Mouse (Mus musculus) frontal cortex, adult (tissue): ENCODE data around the gene Mipol1.
"Not testable (repeated sequence)": the region's sequence is repeated elsewhere in the genome, so short reads cannot be mapped to it uniquely, and the experiment has no call there.

ENCODE experiments used
- ATAC-seq: cut with Nextera tagmentation; 2 replicates; pipeline ENCODE4 v1.9.2; 2017; ENCODE audit warnings: mild to moderate bottlenecking, moderate library complexity, mixed read lengths; ENCODE audit not compliant: low TSS enrichment

Gene Mipol1

DNA sequence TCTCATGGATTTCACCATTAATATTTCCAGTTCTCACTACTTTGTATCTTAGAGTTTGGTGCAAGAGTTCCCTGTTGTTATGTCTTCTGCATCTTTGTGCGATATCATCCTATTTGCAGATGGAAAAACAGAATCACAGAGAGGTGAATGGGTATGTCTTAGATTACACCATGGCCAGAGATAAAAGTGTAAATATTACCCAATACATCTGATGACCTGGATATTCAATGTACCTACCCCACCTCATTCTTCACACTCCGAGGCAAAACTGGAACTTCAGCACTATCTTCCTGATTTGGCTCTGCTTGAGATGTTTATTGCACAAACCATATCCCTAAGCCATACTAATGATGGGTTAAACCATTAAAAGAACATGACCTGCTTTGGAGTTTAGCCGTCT, 198.0 kb downstream of the Mipol1 start:
- ATAC-seq: no peak

DNA sequence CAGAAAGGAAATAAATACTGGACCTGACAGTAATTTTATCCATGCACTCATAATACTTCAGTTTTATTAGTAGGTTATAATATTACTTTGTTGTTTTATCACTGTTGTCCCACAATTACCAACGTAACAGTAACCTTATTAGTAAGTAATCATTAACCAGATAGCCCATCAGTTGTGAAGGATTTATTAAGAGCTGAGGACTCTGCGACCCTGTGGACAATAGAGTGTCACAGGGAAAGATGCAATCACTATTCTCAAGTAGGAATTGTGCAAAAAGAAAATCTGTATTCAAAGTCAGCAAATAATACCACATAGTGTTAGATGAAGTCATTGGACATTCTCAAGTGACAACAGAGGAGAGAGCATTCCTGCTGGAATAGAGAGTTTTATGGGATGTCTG, 198.5 kb downstream of the Mipol1 start:
- ATAC-seq: no peak

DNA sequence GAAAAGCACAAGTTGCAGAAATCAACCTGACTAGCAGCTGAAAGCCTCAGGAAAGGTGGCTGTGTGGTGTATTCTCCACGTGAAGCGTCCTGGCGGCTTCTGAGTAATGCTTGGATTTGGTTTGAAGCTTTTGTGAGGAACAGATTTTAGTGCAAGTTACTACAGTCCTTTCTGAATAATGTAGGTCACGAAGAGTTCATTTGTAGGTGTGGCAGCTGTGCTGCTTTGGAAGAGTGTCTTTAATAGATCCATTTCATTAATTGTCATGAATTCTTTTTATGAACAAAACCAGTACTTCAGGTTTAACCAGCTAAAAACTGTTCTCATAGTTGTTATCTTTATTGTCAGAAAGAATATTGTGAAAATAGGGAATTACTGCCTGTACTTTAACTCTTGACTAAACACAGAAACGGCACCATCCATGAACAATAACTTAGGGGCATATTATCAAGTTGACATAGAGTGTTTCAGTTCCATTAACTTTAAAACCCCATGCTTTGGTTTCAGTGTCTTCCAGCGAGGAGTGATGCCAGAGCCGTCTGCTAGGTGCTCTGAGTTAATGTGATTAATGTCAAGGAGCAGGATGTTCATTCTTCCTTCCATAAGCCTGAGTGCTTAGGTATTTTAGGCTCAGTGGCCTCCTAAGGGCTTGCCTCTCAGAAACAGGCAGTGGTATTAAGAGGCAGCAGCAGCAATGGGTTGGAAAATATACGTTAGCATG, 206.9 kb downstream of the Mipol1 start:
- ATAC-seq: not testable (repeated sequence)

DNA sequence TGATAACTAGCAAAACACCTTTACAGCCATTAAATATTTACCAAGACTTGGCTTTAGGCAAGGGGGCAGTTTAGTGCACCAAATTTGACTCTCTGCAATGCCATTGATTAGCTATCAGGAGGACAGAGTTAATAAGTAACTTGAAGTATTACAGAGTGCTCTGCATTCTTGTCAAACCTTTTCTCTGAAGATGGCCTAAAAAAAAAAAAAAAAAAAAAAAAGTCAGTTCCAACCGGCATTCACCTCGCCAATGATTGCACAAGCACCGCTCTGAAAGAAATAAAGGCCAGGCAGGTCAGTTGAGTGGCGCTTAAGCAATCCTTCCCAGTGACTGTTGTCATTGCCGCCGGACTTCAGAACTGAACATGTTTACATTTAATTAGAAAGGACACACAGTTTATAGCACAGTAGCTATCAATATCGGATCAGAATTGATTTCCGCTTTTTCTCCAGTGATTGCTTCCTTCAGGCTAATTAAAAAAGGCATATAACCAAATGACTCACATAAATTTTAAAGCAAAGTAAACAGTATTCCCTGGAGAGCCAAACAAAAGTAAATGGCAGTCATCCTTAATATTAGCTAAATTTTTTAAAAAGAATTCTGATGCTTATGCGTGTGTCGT, 214.2 kb downstream of the Mipol1 start:
- no peak for ATAC-seq

DNA sequence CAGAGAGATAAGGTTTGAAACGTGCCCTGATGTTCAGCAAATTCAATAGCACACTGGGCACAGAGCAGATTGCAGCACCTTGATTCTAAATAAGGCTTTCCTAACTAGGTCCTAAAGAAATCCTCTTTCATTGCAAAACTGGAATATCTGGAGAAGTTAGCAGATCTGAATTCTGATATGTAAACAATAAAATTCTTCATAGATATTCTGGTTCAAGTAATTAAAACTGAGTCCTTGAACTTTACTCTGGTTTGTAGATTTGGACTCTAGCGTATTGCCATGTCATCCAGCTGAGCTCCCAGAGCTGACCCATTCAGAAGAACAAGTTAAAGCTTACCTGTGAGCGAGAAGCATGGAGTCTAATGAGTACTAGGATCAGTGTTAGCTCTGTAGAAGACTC, 217.1 kb downstream of the Mipol1 start:
- ATAC-seq: no peak

DNA sequence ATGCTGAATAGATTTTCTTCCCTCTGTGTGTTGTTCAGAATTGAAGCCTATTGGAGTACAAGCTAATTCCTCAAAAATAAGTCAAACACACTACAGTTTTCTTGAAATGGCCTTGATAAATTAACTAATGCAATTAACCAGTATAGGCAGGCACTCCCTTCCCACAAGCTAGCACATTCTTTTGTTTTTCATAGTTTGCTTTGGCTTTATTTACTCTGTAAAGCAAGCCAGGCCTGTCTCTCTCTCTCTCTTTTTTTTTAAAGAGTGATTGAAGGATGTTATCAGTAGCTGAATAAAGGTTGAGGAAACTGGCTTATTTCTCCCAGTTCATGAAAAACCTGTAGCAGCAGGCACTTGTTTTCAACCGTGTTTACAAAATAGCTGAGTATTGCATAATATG, 219.1 kb downstream of the Mipol1 start:
- no peak for ATAC-seq

DNA sequence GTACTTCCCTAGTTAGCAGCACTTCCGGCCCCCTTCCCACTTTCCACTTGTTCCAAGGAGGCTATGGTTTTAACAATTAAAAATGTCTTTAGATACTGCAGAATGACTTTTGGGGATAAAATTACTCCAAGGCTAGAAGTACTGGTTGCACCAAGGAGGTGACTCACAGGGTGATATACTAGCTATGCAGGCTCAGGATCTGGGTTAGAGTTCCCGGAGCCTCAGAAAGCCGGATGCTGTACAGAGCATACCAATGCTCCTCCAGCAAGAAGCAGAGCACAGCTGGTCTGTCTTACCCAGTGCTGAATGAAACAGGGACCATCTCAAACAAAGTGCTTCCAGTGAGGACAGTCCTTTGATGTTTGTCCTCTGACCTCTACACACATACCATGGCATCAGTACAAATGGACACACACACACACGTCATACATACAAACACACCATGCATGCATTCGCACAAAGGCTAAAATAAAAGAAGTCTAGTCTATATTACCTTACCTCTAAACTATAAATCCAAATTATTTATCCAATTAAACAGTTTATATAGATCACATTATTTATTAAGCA, 219.9 kb downstream of the Mipol1 start:
- ATAC-seq: no peak

DNA sequence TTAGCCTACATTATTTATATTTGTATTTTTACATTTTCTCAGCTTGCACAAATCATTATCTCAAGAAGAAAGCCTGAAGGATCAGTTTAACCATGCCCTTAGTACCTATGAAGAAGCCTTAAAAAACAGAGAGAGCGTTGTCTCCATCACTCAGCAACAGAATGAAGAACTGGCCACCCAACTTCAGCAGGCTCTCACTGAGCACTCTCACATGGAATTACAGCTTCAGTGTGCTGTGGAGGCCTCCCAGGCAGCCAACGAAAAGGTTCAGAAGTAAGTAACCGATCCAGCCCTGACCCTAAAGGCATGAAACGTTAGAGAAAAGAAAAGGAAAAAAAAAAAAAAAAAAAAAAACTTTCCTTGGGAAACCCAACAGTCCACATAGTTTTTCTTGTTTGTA, 226.7 kb downstream of the Mipol1 start:
- no peak for ATAC-seq

DNA sequence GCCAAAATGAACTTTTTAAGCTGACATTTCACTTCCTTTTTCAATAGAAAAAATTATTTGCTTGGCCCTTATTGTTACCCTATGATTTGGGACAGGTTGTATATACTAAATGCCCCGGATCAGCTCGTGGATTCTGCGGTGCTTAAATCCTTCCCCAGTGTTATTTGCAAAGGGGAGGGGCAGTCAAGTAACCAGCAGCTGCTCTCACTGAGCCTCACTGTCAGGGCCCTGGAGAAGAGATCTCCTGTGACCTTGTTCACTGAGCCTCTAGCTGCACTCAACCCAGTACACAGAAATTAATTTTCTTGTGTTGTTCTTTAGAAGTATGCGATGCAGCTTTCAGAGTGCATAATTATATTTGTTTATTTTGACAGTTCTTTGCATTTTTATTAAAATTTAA, 227.1 kb downstream of the Mipol1 start:
- ATAC-seq: no peak

DNA sequence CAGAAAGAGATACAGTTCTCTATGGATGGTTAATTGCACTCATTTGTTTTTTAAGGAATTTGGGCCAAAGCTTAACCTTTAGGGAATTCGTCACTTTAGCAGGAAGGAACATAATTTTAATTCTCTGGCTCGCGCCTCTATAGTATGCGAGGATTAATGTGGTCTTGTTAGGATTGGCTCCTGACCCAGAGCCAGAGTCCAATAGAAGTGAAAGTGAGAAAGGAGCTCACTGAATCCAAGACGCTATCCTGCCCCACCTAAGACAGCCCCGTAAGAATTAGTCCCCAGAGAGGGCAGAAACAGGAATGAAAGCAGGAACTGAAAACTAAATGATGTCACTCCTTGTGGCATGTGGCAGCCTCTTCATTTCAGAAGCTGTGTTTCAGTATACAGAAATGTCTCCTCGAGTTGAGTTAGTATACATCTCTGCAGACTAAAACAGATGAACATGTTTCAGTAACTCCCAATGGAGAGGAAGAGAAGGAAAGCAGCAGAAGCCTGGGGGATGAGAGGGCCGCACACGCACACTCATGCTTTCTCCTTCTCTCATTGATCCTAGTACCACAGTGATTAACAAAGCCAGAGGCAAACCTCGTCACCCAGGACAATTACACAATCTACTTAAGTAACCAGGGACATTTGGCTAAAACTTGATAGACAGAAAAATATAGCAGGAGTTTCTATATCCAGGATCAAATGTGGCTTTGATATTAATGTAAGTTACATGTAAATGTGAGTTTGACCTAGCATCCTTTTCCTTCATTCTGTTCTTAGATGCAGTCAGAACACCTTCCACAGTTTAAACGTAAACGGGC, 234.5 kb downstream of the Mipol1 start:
- ATAC-seq: no peak

DNA sequence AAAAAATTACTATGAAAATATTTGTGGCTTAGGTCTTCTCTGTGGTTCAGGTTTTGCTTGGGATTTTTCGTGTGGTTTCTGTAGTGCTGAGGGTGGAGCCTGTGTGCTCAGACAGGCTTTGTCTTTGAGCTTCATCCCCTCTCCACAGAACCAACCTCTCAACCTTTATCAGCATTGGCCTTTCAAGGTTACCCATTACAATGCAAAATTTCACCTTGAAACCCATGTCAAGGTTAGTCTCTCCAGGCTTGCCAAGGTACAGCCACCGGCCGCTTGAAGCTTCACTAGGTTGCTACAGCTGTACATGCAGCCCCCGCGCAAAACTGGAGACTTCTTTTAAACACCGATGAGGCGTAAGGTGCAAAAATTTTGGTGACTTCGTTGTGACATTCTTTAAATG, 241.6 kb downstream of the Mipol1 start:
- ATAC-seq: no peak

DNA sequence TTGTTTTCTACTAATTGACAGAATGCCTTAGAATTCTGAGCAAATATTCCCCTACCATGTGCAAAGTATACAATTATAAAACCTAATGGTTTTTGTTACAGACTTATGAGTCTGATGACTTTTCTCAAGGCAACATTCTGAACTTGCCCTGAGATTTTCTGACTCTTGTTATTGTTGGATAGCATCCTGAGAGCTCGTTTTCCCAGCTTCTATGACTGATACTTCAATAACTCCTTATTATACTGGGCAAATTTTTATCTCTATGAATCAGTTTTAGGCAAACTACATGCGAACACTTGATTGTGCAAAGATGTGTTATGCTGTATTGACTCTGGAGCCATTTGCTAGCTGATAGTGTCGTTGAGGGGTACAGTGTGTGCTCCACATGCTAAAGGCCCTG, 246.6 kb downstream of the Mipol1 start:
- ATAC-seq: no peak

DNA sequence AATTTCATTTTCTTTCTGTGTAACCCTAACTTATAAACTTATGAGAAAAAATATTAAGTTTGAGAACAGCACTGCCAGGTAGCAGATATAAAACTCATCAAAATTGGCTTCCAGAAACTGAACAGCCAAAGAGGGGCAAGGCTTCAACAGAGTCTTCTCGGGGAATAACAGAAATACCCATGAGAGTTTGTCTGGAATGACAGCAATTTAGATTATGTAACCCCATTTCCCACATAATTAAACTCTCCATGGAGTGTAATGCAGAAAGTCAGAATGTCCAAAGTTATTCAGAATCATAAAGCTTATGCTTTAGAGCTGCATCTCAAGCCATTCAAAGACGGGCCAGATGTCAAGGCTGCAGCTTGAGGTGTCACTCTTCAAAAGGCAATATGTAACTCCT, 251.6 kb downstream of the Mipol1 start:
- ATAC-seq: no peak

DNA sequence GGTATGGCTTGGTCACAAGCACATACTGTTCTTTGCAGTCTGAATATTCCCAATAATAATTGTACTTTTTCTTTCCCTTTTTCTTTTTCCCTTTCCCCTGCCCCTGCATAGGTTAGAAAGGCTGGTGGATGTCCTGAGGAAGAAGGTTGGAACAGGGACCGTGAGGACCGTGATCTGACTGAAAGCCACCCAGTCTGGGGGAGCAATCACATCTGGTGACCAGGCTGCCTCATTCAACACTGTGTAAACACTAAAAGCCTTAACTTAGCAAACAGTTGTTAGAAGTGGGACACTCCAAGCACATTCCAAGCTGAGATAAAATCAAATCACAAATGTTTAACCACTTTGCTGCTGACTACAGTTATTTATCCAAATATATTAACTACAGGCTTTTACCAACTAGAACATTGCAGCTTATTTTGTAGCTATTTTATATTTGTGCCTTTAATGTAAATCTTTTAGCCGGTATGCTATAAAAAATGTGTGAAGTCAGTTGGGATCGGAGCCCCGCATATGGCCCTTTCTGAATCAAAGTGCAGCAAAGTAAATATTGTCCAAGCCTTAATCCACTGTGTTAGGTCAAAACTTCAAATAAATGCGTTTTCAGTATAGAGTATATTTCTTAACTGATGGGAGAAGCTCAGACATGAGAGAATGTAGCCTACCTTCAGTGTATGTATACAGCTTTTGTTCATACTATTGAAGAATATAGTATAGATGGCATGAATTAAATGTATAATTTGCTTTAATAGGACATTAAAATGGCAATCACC, 266.3 kb downstream of the Mipol1 start:
- ATAC-seq: no peak

DNA sequence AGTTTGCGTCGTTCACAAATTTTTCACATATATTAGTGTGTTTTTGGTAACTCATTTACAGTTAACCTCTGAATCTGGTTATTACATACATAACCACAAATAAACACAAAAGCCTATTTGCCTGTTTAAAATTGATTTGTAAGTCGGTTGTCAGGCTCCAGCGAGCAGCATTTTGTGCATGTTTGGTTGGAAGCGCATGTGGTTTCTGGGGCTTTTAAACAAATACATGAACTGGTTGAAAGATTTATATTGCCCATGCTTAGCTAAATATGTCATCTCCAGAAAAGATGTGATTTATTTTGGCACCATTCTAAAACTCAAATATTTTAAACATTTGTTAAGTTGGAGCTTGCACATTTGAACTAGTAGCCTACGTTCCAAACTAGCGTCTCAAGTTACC, 270.0 kb downstream of the Mipol1 start:
- no peak for ATAC-seq

DNA sequence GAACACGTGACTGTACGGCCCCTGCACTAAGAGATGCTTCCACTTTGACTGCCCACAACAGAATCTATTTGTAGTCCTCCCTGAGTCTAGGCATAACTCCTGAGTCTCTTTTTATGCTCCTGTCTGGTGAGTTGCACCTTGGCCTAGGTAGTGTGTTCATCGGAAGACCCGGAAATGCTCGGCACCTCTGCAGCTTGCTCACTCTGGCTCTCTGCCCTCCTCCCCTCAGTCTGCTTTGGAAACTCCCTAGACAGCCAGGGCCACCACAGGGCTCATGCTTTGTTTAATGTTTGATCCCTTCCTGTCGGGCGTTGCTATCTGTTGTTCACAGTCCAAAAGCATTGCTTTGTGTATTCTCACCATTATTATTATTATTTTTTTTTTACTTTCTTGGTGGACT, 275.1 kb downstream of the Mipol1 start:
- no peak for ATAC-seq

DNA sequence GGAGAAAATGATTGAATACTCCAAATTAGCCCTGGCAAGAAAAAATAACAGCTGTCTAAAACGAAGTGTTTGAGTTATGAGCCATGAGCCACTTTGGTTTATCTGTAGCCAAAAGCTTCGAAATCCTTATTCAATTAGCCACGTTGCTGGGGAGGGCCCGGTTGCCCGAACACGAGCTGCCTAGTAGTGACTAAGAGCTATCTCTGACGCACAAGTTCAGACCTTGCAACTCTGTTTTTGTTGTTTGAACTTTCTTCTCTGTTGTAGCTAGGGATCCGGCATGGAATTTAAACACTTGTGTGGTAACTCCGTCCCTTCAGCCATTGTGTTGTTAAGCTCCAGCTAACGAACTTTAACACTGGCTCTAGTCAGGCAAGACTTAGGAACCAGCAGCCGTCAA, 278.7 kb downstream of the Mipol1 start:
- ATAC-seq: no peak

DNA sequence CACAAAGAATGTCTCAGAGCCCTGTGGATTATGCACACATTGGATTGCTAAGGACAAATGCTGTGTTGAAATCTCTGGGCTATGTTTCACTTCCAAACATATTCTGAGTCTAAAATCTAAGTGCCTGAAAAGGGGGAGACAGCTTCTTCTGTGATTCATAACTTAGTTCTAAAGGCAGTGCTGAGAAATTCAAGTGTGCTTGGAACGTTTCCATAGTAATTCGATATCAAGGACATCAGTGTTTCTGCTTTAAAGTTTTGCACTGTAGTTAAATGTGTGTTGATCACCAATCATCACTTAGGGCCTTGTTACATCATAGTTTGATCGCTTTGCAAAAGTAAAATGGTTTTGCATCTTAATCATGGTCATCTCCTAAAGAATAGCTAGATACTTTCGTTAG, 279.5 kb downstream of the Mipol1 start:
- no peak for ATAC-seq

DNA sequence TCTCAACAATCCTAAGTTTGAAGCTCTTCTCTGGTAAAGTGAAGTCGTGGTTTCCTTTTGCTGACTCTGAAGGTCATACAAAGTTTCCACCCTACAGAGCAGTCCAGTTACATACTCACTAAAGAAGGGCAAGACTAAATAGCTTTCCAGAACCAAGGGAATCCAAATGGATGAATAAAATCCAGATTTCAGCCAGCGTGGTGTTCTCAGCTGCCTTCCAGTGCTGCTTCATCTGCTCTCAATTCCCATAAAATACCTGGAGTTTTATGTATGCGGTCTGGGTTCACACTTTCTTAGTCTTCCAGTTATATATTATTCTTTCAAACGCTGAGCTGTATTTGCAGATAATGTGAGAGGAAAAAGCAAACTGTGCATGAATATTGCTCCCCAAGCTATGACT, 280.9 kb downstream of the Mipol1 start:
- ATAC-seq: no peak

DNA sequence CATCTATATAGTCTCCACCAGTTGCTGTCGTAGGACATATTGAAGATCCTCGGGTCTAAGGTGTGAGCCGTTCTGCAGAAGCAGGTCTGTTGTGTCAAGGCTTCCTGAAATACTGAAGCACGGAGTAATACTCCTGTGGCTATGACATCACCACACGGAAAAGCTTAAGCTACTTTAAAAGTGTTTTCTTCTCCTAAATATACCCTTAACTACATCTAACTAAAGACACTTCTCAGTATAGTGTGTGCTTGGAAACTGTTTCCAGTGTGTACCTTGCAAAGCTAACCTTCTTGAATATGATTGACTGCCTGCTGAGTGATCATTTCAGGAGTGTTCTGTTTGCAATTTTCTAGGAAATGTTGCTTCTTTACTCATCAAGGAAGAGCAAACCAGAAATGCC, 281.3 kb downstream of the Mipol1 start:
- ATAC-seq: no peak

DNA sequence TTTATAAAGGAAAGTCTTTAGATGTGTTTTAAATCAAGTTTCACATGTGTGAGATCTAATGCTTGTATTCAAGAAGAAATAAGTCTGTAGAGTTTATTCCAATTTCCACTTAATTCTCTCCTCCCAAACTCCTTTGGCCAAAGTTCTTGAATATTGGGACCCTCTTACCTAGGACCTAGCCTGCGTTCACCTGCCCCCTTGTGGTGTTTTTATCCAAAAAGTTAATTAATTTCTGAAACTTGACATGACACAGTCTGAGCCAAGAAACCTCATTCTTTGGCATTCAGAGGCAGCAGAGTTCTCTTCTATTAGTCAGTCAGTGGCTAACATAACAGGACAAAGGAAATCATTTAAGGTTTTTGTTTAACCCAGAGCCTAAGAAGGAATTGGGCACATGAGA, 284.3 kb downstream of the Mipol1 start:
- no peak for ATAC-seq
